Mouse (Mus musculus) spleen, adult 2 months (tissue): ENCODE data around the gene Phactr3. TPM values are rescaled to one million over a fixed set of nuclear protein-coding genes. Genes with fewer than 3 reads are reported as not detected.

Source experiments
- DNase-seq, 2 experiments: peaks; one replicate each; pipeline versions ENCODE4 v3.0.0 to v3.0.0-alpha.2; 2012 to 2021; ENCODE audit warnings: low spot score in 2 of 2, low read depth in 1 of 2
- H3K27ac ChIP-seq: fragments of 200-500 bp; 2 replicates; pipeline ENCODE4 v1.5.1; 2012; ENCODE audit warnings: low read length, inconsistent platforms; ENCODE audit not compliant: insufficient read depth
- H3K27me3 ChIP-seq: fragments of 200-500 bp; 2 replicates; pipeline ENCODE4 v1.6.1; 2012; ENCODE audit warnings: mild to moderate bottlenecking, moderate library complexity, low read length, inconsistent platforms; ENCODE audit not compliant: control insufficient read depth, insufficient read depth
- H3K36me3 ChIP-seq: fragments of 200-500 bp; 2 replicates; pipeline ENCODE4 v1.6.1; 2012; ENCODE audit warnings: mild to moderate bottlenecking, low read length, inconsistent platforms; ENCODE audit not compliant: control insufficient read depth, insufficient read depth
- H3K4me1 ChIP-seq: fragments of 200-500 bp; 2 replicates; pipeline ENCODE4 v1.6.1; 2011; ENCODE audit warnings: inconsistent platforms; ENCODE audit not compliant: control insufficient read depth, insufficient read depth, insufficient read length
- H3K4me3 ChIP-seq: fragments of 200-500 bp; 2 replicates; pipeline ENCODE4 v1.5.1; 2011; ENCODE audit warnings: mild to moderate bottlenecking, inconsistent platforms; ENCODE audit not compliant: insufficient read depth, insufficient read length; ENCODE audit errors: extremely low read depth
- CTCF ChIP-seq: fragments of 200-500 bp; IDR thresholded peaks from 2 replicates; pipeline ENCODE4 v1.5.1; 2011; ENCODE audit warnings: mild to moderate bottlenecking, inconsistent platforms; ENCODE audit not compliant: insufficient read depth, insufficient read length, insufficient replicate concordance; ENCODE audit errors: extremely low read depth
- POLR2A ChIP-seq: fragments of 200-500 bp; IDR thresholded peaks from 2 replicates; pipeline ENCODE4 v1.6.1; 2011; ENCODE audit warnings: low read depth, low read length, inconsistent platforms
- WGBS: fragments of 180-500 bp; shearing (Covaris S2); methylation state at CpG from one replicate; pipeline ENCODE4 v1.1.7; 2018; 5-methylcytosine and 5-hydroxymethylcytosine counted together
- polyA plus RNA-seq: library from polyadenylated mRNA; depleted of rRNA; stranded (reverse); fragments of >200 nt; gene quantifications from 2 replicates; pipeline ENCODE4 v1.2.3, GENCODE M21; 2012

Gene Phactr3
- polyA plus RNA-seq, 1 experiment = 0.54 TPM

- H3K36me3 ChIP-seq = no peaks in the 10 kb centered on the region
- no peak for DNase-seq
- no peaks in the 10 kb centered on the region for H3K4me1 ChIP-seq
- H3K27me3 ChIP-seq = peaks cover 2% of the 10 kb centered on the region; the same call in 1 of the 2 replicates
- TF ChIP-seq POLR2A (no peak), CTCF (peak; percentile 91)
- H3K27ac ChIP-seq = no peak overlapping the region
- WGBS = 8% methylated on average over 3 of the region's 3 CpGs
- no peak overlapping the region for H3K4me3 ChIP-seq
Observed at GRCm38 (mm10) chr2:178137518-178137917, 18.7 kb downstream of the Phactr3 start.

GRCm38 (mm10) chr2:178141489-178141922, 22.7 kb downstream of the Phactr3 start:
- Histone ChIP-seq H3K36me3 (no peaks in the 10 kb centered on the region), H3K27ac (no peak overlapping the region), H3K4me1 (no peaks in the 10 kb centered on the region), H3K4me3 (no peak overlapping the region), H3K27me3 (peaks cover 2% of the 10 kb centered on the region; the same call in 1 of the 2 replicates)
- no peak for DNase-seq
- TF ChIP-seq CTCF (no peak), POLR2A (no peak)
- 18% methylated on average over 10 of the region's 10 CpGs for WGBS

- Histone ChIP-seq H3K27ac (no peak overlapping the region), H3K36me3 (no peaks in the 10 kb centered on the region), H3K4me3 (no peak overlapping the region), H3K4me1 (no peaks in the 10 kb centered on the region), H3K27me3 (peaks cover 2% of the 10 kb centered on the region; the same call in 1 of the 2 replicates)
- no peak for DNase-seq
- TF ChIP-seq CTCF (no peak), POLR2A (no peak)
- WGBS = 15% methylated on average over 42 of the region's 42 CpGs
Observed at GRCm38 (mm10) chr2:178142291-178143023, 23.7 kb downstream of the Phactr3 start.

DNA sequence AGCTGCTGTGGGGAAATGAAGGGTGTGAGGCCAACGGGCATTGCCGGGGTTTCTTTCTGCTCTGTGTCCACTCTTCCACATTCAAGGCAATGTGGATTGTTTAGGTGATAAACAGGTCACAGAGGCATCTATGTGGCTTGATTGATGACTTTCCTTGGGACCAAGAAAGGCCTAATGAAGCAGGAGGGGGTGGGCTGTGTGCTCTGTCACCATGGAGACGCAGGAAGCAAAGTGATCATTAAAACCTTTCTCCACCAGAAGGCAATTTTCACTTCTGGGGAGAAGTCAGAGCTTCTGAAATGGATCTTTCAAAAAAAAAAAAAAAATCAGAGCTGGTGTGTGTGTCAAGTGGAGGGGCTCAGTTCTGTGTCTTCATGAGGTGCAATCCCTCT, 24.2 kb downstream of the Phactr3 start:
- peaks cover 2% of the 10 kb centered on the region; the same call in 1 of the 2 replicates for H3K27me3 ChIP-seq
- H3K27ac ChIP-seq = no peak overlapping the region
- WGBS = 41% methylated on average over 3 of the region's 3 CpGs
- no peak for TF ChIP-seq POLR2A
- no peak for TF ChIP-seq CTCF
- no peak overlapping the region for H3K4me3 ChIP-seq
- no peaks in the 10 kb centered on the region for H3K4me1 ChIP-seq
- no peak for DNase-seq
- no peaks in the 10 kb centered on the region for H3K36me3 ChIP-seq

DNA sequence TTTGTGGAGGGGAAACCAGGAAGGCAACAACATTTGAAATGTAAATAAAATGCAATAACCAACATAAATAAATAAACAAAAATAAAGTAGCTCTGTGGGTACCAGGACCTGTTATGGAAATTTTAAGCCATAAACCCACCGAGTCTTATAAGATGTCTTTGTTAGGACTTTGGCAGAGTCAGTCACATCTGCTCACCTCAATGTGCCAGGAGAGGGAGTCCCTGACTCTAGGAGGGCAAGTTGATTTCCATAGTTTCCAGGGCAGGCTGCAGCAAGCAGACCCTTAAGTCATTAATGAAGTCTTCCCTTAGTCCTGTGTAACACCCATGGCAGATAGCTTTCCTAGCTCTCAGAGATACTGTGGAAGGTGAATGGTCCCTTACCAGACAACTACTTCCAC, 25.1 kb downstream of the Phactr3 start:
- no peaks in the 10 kb centered on the region for H3K36me3 ChIP-seq
- WGBS = 73% methylated on average over 1 of the region's 1 CpGs
- no peak for TF ChIP-seq POLR2A
- no peak for TF ChIP-seq CTCF
- no peak overlapping the region for H3K27ac ChIP-seq
- no peaks in the 10 kb centered on the region for H3K4me1 ChIP-seq
- H3K27me3 ChIP-seq = peaks cover 2% of the 10 kb centered on the region; the same call in 1 of the 2 replicates
- DNase-seq = no peak
- H3K4me3 ChIP-seq = no peak overlapping the region

DNA sequence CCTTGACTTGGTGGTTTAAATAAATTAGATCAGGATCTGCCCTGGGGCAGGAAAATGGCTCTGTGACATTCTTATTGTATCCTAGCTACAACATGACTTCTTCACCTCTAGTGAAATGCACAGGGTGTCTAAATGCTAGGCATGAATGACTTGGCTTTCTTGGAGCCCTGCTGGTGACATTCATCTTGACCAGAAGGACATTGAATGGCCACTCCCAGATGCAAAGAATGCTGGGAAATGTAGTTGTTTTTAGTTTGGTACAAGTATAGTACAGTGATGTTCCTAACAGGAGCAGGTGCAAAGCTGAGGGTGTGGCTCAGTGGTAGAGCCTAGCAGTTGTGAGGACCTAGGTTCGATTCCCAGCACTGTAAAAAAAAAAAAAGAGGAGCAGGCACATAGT, 30.5 kb downstream of the Phactr3 start:
- H3K27ac ChIP-seq = no peak overlapping the region
- TF ChIP-seq CTCF = no peak
- WGBS = 66% methylated on average over 1 of the region's 1 CpGs
- H3K4me1 ChIP-seq = no peaks in the 10 kb centered on the region
- no peak for DNase-seq
- no peaks in the 10 kb centered on the region for H3K27me3 ChIP-seq
- no peaks in the 10 kb centered on the region for H3K36me3 ChIP-seq
- H3K4me3 ChIP-seq = no peak overlapping the region

GRCm38 (mm10) chr2:178150697-178151096, 31.9 kb downstream of the Phactr3 start:
- Histone ChIP-seq H3K27ac (no peak overlapping the region), H3K36me3 (no peaks in the 10 kb centered on the region), H3K4me3 (no peak overlapping the region), H3K4me1 (no peaks in the 10 kb centered on the region), H3K27me3 (no peaks in the 10 kb centered on the region)
- 83% methylated on average over 5 of the region's 5 CpGs for WGBS
- TF ChIP-seq CTCF (no peak), POLR2A (no peak)
- no peak for DNase-seq
